21 mouse cellular contexts compared by ENCODE assay signal in the genomic region with DNA sequence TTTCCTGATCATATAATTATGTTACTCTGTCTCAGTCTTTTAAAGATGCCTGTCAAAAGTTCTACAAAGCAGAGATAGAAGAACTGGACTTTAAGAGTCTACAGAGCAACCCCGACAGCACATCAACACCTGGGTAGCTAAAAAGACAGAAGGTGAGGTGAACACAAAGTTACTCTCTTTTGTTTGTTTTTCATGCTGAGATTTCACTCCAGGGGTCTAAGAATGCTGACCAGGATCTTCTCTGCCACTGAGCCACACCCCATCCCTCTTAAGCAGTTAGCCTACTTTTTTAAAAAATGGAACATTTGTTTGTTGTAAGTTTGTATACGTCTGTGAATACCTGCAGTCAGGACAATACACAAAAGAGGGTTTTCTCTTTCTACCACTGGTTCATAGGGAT. TPM values are rescaled to one million over a fixed set of nuclear protein-coding genes. Genes with fewer than 3 reads are reported as not detected.
"Had no signal": no experiment of that assay in that cellular context is flagged by ENCODE, and none has a peak within 500 bp of the region (broad histone marks: within the 10 kb centered on the region; RNA-seq: fewer than 3 reads in every experiment).

No protein-coding gene starts in this region.

- DNase-seq: left cerebral cortex, postnatal 4 days; liver; liver, embryonic 13.5 days; liver, postnatal 0 days; lung, adult 18-20 months; lung, adult 2 months; lung, embryonic 14.5 days; lung, postnatal 10 days; lung, postnatal 14 days; lung, postnatal 36 days; lung, postnatal 4 days; midbrain, embryonic 14.5 days had no signal

RNA-seq across cellular contexts. Expression of gene Serpinb6d, which starts 59.1 kb away (rescaled TPM):
- total RNA-seq: left cerebral cortex, postnatal 10 days; left cerebral cortex, postnatal 14 days; left cerebral cortex, postnatal 36 days; left cerebral cortex, postnatal 4 days; liver, adult 2 months; megakaryocyte progenitor cell, adult 5-6 weeks; megakaryocyte, adult 5-6 weeks; megakaryocyte-erythroid progenitor cell, adult 5-6 weeks; midbrain, postnatal 0 days; monocyte, adult 5-6 weeks had no signal
